Mouse (Mus musculus) CH12.LX (cell line): Measurements from ENCODE around the gene Ercc6l2. TPM values are rescaled to one million over a fixed set of nuclear protein-coding genes. Genes with fewer than 3 reads are reported as not detected.

Source experiments
- DNase-seq: peaks from one replicate; pipeline ENCODE4 v3.0.0-alpha.2; 2013; ENCODE audit errors: extremely low read depth
- H3K27ac ChIP-seq: 2 replicates; pipeline ENCODE4 v1.5.1; 2012; ENCODE audit warnings: low read depth, mild to moderate bottlenecking, control low read depth, moderate library complexity; ENCODE audit not compliant: insufficient read depth
- H3K27me3 ChIP-seq: replicated peaks from 2 replicates; pipeline ENCODE3; 2012; ENCODE audit warnings: inconsistent platforms
- H3K36me3 ChIP-seq, 2 experiments: replicated peaks in 1 of 2; 2 replicates each; pipeline versions ENCODE3 to v1.6.1; 2012; ENCODE audit warnings: inconsistent platforms in 1 of 2, low read length in 1 of 2, mild to moderate bottlenecking in 1 of 2, mixed read lengths in 1 of 2, moderate library complexity in 1 of 2; ENCODE audit not compliant: control insufficient read depth in 1 of 2, insufficient read depth in 1 of 2
- H3K4me1 ChIP-seq, 2 experiments: 2 replicates each; pipeline ENCODE4 v1.6.1; 2012; ENCODE audit warnings: inconsistent platforms in 1 of 2, moderate library complexity in 1 of 2; ENCODE audit not compliant: insufficient read depth in 2 of 2, control insufficient read depth in 1 of 2
- H3K4me2 ChIP-seq: 2 replicates; pipeline ENCODE4 v1.6.1; 2012; ENCODE audit warnings: low read depth, mild to moderate bottlenecking, control low read depth; ENCODE audit not compliant: poor library complexity, insufficient read depth, severe bottlenecking
- H3K4me3 ChIP-seq, 3 experiments: fragments of 150-350 bp in 1 of 3; sonication (generic) in 1 of 3; replicated peaks in 1 of 3; 2 replicates each; pipeline versions ENCODE3 to v1.5.1; 2011 to 2012; ENCODE audit warnings: low read depth in 2 of 3, low read length in 2 of 3, mild to moderate bottlenecking in 2 of 3, moderate library complexity in 2 of 3, control low read depth in 1 of 3, improper control_type of control experiment in 1 of 3, inconsistent platforms in 1 of 3, mixed read lengths in 1 of 3; ENCODE audit not compliant: poor library complexity in 1 of 3
- H3K79me2 ChIP-seq: replicated peaks from 2 replicates; pipeline ENCODE4 v1.6.1; 2012; ENCODE audit warnings: mild to moderate bottlenecking, moderate library complexity; ENCODE audit not compliant: control insufficient read depth, poor library complexity, insufficient read depth, severe bottlenecking; ENCODE audit errors: extremely low read depth
- H3K9ac ChIP-seq: 2 replicates; pipeline ENCODE4 v1.6.1; 2012; ENCODE audit warnings: low read depth, mild to moderate bottlenecking, control low read depth, moderate library complexity; ENCODE audit not compliant: insufficient read depth
- H3K9me3 ChIP-seq: replicated peaks from 2 replicates; pipeline ENCODE3; 2012; ENCODE audit warnings: low read length, inconsistent platforms, mixed read lengths
- CHD1 ChIP-seq: IDR thresholded peaks from 2 replicates; pipeline ENCODE4 v1.6.1; 2012; ENCODE audit warnings: low read depth, low read length, improper control_type of control experiment, inconsistent platforms
- CTCF ChIP-seq, 2 experiments: IDR thresholded peaks in 1 of 2; conservative IDR thresholded peaks in 1 of 2; 2 replicates each; pipeline ENCODE4 v1.5.1; 2011 to 2012; ENCODE audit warnings: low read depth in 2 of 2, low read length in 2 of 2, improper control_type of control experiment in 1 of 2, inconsistent platforms in 1 of 2, mild to moderate bottlenecking in 1 of 2, moderate library complexity in 1 of 2
- E2F4 ChIP-seq: IDR thresholded peaks from 2 replicates; pipeline ENCODE4 v1.6.1; 2011; ENCODE audit warnings: low read depth, low read length, improper control_type of control experiment; ENCODE audit not compliant: insufficient replicate concordance
- ELF1 ChIP-seq: IDR thresholded peaks from 2 replicates; pipeline ENCODE4 v1.6.1; 2014; ENCODE audit warnings: low read depth, mild to moderate bottlenecking, inconsistent platforms, low read length, improper control_type of control experiment
- EP300 ChIP-seq: IDR thresholded peaks from 2 replicates; pipeline ENCODE4 v1.6.1; 2011; ENCODE audit warnings: low read length, improper control_type of control experiment
- ETS1 ChIP-seq: conservative IDR thresholded peaks from 2 replicates; pipeline ENCODE4 v1.6.1; 2012; ENCODE audit warnings: low read depth, mild to moderate bottlenecking, inconsistent platforms, low read length, improper control_type of control experiment, moderate library complexity
- HCFC1 ChIP-seq: IDR thresholded peaks from 2 replicates; pipeline ENCODE4 v1.6.1; 2012; ENCODE audit warnings: low read depth, mild to moderate bottlenecking, inconsistent platforms, low read length, improper control_type of control experiment
- JUND ChIP-seq: conservative IDR thresholded peaks from 2 replicates; pipeline ENCODE4 v1.6.1; 2011; ENCODE audit warnings: low read depth, low read length, improper control_type of control experiment
- KAT2A ChIP-seq: IDR thresholded peaks from 2 replicates; pipeline ENCODE4 v1.6.1; 2012; ENCODE audit warnings: low read length, improper control_type of control experiment, inconsistent platforms; ENCODE audit not compliant: insufficient replicate concordance
- MAZ ChIP-seq: IDR thresholded peaks from 2 replicates; pipeline ENCODE4 v1.6.1; 2012; ENCODE audit warnings: low read depth, mild to moderate bottlenecking, inconsistent platforms, low read length, improper control_type of control experiment, moderate library complexity
- MEF2A ChIP-seq: IDR thresholded peaks from 2 replicates; pipeline ENCODE4 v1.6.1; 2014; ENCODE audit warnings: low read depth, mild to moderate bottlenecking, inconsistent platforms, low read length, improper control_type of control experiment, borderline replicate concordance
- MYC ChIP-seq: IDR thresholded peaks from 2 replicates; pipeline ENCODE4 v1.6.1; 2011; ENCODE audit warnings: low read depth, mild to moderate bottlenecking, improper control_type of control experiment, low read length
- NELFE ChIP-seq: IDR thresholded peaks from 2 replicates; pipeline ENCODE4 v1.6.1; 2011; ENCODE audit warnings: low read depth, low read length, improper control_type of control experiment
- PAX5 ChIP-seq: IDR thresholded peaks from 2 replicates; pipeline ENCODE4 v1.6.1; 2012; ENCODE audit warnings: low read length, inconsistent platforms, mixed read lengths
- POLR2A ChIP-seq: IDR thresholded peaks from 2 replicates; pipeline ENCODE4 v1.6.1; 2011; ENCODE audit warnings: low read depth, mild to moderate bottlenecking, improper control_type of control experiment, low read length
- POLR2AphosphoS2 ChIP-seq: IDR thresholded peaks from 2 replicates; pipeline ENCODE4 v1.6.1; 2011; ENCODE audit warnings: low read depth, low read length, improper control_type of control experiment
- RCOR1 ChIP-seq: conservative IDR thresholded peaks from 2 replicates; pipeline ENCODE4 v1.6.1; 2012; ENCODE audit warnings: low read depth, mild to moderate bottlenecking, inconsistent platforms, low read length, improper control_type of control experiment
- SIN3A ChIP-seq: IDR thresholded peaks from 2 replicates; pipeline ENCODE4 v1.6.1; 2012; ENCODE audit warnings: low read length, improper control_type of control experiment, inconsistent platforms
- SMC3 ChIP-seq: IDR thresholded peaks from 2 replicates; pipeline ENCODE4 v1.6.1; 2011; ENCODE audit warnings: low read depth, low read length, improper control_type of control experiment
- TCF12 ChIP-seq: IDR thresholded peaks from 2 replicates; pipeline ENCODE4 v1.6.1; 2014; ENCODE audit warnings: low read depth, mild to moderate bottlenecking, inconsistent platforms, low read length, improper control_type of control experiment
- UBTF ChIP-seq: IDR thresholded peaks from 2 replicates; pipeline ENCODE4 v1.6.1; 2012; ENCODE audit warnings: low read depth, mild to moderate bottlenecking, inconsistent platforms, low read length, improper control_type of control experiment, moderate library complexity
- USF1 ChIP-seq: IDR thresholded peaks from 2 replicates; pipeline ENCODE4 v1.6.1; 2014; ENCODE audit warnings: low read depth, mild to moderate bottlenecking, inconsistent platforms, low read length, improper control_type of control experiment
- USF2 ChIP-seq: conservative IDR thresholded peaks from 2 replicates; pipeline ENCODE4 v1.6.1; 2011; ENCODE audit warnings: low read depth, low read length, improper control_type of control experiment
- ZKSCAN1 ChIP-seq: IDR thresholded peaks from 2 replicates; pipeline ENCODE4 v1.6.1; 2012; ENCODE audit warnings: low read depth, inconsistent platforms, low read length, improper control_type of control experiment, borderline replicate concordance
- ZMIZ1 ChIP-seq: IDR thresholded peaks from 2 replicates; pipeline ENCODE4 v1.6.1; 2012; ENCODE audit warnings: low read depth, mild to moderate bottlenecking, inconsistent platforms, low read length, improper control_type of control experiment
- ZNF384 ChIP-seq: IDR thresholded peaks from 2 replicates; pipeline ENCODE4 v1.6.1; 2012; ENCODE audit warnings: low read depth, low read length, improper control_type of control experiment, inconsistent platforms
- dilution Hi-C: fragments of 300-500 bp; cut with MboI; formaldehyde crosslinking; loops from 2 replicates; pipeline ENCODE4 v1.14.3; 2020; ENCODE audit warnings: low sequenced_read_pairs; ENCODE audit not compliant: extremely low pct_unique_long_range_greater_than_20kb, extremely low pct_ligation_motif_present
- in situ Hi-C: fragments of 300-500 bp; cut with MboI; formaldehyde crosslinking; loops from 3 replicates; pipeline ENCODE4 v1.14.3; 2019; ENCODE audit warnings: low sequenced_read_pairs, low pct_ligation_motif_present, low pct_unique_long_range_greater_than_20kb, mixed read lengths
- polyA plus RNA-seq: library from polyadenylated mRNA; unstranded; fragments of >175 nt; gene quantifications from 2 replicates; pipeline ENCODE4 v1.2.1, GENCODE M21; 2012; ENCODE audit warnings: low read depth; ENCODE audit not compliant: insufficient read length
- total RNA-seq, 2 experiments: library from RNA; depleted of rRNA; stranded (reverse); fragments of 300-350 nt in 1 of 2; fragments of >200 nt in 1 of 2; gene quantifications; 2 replicates each; pipeline ENCODE4 v1.2.3; 2012 to 2014

Gene Ercc6l2
- total and polyA plus RNA-seq, 3 experiments = 44.3 to 97.0 (median 62.5) TPM

DNA sequence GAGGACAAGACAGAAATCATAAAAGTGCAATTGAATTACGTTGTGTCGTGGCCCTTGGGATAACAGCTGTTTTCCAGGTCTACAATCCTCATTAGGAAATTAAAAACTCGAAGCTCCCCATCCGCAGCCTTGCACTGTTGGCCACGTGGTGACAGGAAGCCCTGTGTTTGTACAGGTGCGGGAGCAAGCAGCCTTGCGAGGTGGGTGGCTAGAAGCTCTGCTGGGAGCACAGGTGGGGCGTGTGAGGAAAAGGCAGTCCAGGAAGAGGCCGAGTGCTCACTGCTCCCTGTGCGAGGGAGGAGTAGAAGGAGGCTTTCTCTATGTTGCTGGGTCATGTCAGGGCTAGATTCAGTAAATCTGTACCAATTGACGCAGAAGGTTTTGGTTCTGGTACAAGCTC, 49.0 kb upstream of the Ercc6l2 start:
- Histone ChIP-seq H3K4me1 (peaks cover 0 to 10% of the 10 kb centered on the region in 2 experiments; a peak in 2 of 4 replicates), H3K79me2 (no peaks in the 10 kb centered on the region), H3K27me3 (no peaks in the 10 kb centered on the region), H3K27ac (no peak overlapping the region), H3K36me3 (no peaks in the 10 kb centered on the region), H3K9me3 (no peaks in the 10 kb centered on the region)
- in situ Hi-C loops = no loop called here
- dilution Hi-C loops = no loop called here
- DNase-seq = no peak
- TF ChIP-seq ELF1 (no peak), SIN3A (no peak), E2F4 (no peak), NELFE (no peak), USF2 (no peak), HCFC1 (no peak), MYC (no peak), ZNF384 (no peak), JUND (no peak), ZMIZ1 (no peak), UBTF (no peak), TCF12 (no peak), KAT2A (no peak), EP300 (no peak), USF1 (no peak), MAZ (no peak)
- TF ChIP-seq, all 38 proteins: peak for 0
- no peak overlapping the region for H3K9ac ChIP-seq
- no peak overlapping the region for H3K4me2 ChIP-seq
- no peak overlapping the region for H3K4me3 ChIP-seq

DNA sequence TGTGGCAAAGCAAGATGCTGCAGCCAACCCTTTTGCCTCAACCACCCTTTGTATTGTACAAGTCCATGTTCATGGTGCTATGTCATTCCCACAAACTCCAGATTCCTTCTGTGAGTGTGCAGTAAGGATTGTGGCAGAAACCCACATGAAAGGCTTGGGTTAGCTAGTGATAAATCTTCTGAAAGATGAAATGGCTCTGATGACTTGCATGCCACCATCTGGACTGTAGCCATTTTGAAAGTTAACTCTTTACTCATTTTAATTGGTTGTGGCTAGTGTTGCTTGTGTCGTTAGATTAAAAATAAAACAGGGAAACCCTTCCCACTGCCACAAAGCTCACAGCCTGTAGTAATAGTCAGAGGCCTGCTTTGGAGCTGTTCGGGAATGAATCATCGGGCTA, 44.0 kb upstream of the Ercc6l2 start:
- Histone ChIP-seq H3K9me3 (no peaks in the 10 kb centered on the region), H3K4me2 (no peak overlapping the region), H3K9ac (no peak overlapping the region), H3K36me3 (no peaks in the 10 kb centered on the region), H3K27ac (no peak overlapping the region), H3K27me3 (no peaks in the 10 kb centered on the region), H3K4me1 (no peaks in the 10 kb centered on the region), H3K4me3 (no peak overlapping the region), H3K79me2 (no peaks in the 10 kb centered on the region)
- no peak for TF ChIP-seq USF1
- no peak for TF ChIP-seq ZMIZ1
- no peak for TF ChIP-seq MAZ
- TF ChIP-seq ZKSCAN1 = no peak
- TF ChIP-seq POLR2A = no peak
- TF ChIP-seq MYC = no peak
- no peak for TF ChIP-seq CHD1
- no peak for TF ChIP-seq ETS1
- TF ChIP-seq SIN3A = no peak
- TF ChIP-seq E2F4 = no peak
- no peak for TF ChIP-seq RCOR1
- no peak for TF ChIP-seq MEF2A
- no peak for TF ChIP-seq SMC3
- TF ChIP-seq USF2 = no peak
- no peak for TF ChIP-seq PAX5
- no peak for TF ChIP-seq TCF12
- no peak for TF ChIP-seq CTCF (conservative IDR thresholded peaks at IDR 0.05 in 1 of 2, IDR thresholded peaks at IDR 0.05 in 1 of 2; ENCODE audit: low read depth in 2 of 2, low read length in 2 of 2)
- no peak for TF ChIP-seq POLR2AphosphoS2
- DNase-seq = no peak
- dilution Hi-C loops (no loop called here), in situ Hi-C loops (no loop called here)
